Mouse (Mus musculus) adrenal gland, postnatal 25 days (tissue): ENCODE measurements at regions not wholly inside any gene's neighbourhood (a gene's known extent, or its start where the extent isn't known, plus 50 kb on each side); places are given as distances from the start of the nearest gene placed in this dataset.
A peak's percentile ranks its signal among the peaks of the same experiment; 100 is the strongest.

Source experiments
- DNase-seq: peaks from one replicate; pipeline ENCODE4 v3.0.0; 2021; ENCODE audit warnings: mixed read lengths

- no peak for DNase-seq
Measured at GRCm38 (mm10) chr2:128491217-128491877, 99.7 kb upstream of the Spdye4c start.

- no peak for DNase-seq
Measured at GRCm38 (mm10) chr2:128493871-128494270, 97.1 kb upstream of the Spdye4c start.

GRCm38 (mm10) chr2:128497891-128498290 lies 93.1 kb upstream of the Spdye4c start:
- DNase-seq = no peak

GRCm38 (mm10) chr2:128498611-128499010 lies 92.4 kb upstream of the Spdye4c start:
- no peak for DNase-seq

GRCm38 (mm10) chr2:128499575-128500184 lies 91.3 kb upstream of the Spdye4c start:
- no peak for DNase-seq

GRCm38 (mm10) chr2:128502676-128503075 lies 88.3 kb upstream of the Spdye4c start:
- DNase-seq = no peak

GRCm38 (mm10) chr2:128503136-128503935 lies 87.7 kb upstream of the Spdye4c start:
- peak; percentile 11 for DNase-seq

- no peak for DNase-seq
Measured at GRCm38 (mm10) chr2:128507591-128508243, 83.3 kb upstream of the Spdye4c start.

GRCm38 (mm10) chr2:128508244-128508605 lies 82.8 kb upstream of the Spdye4c start:
- no peak for DNase-seq

- DNase-seq = no peak
Measured at GRCm38 (mm10) chr2:128511291-128511690, 79.7 kb upstream of the Spdye4c start.

- no peak for DNase-seq
Measured at GRCm38 (mm10) chr2:128512852-128513251, 78.2 kb upstream of the Spdye4c start.

- DNase-seq = no peak
Measured at GRCm38 (mm10) chr2:128514463-128515290, 76.3 kb upstream of the Spdye4c start.

- DNase-seq = no peak
Measured at GRCm38 (mm10) chr2:128515701-128516100, 75.3 kb upstream of the Spdye4c start.

GRCm38 (mm10) chr2:128516694-128517093 lies 74.3 kb upstream of the Spdye4c start:
- DNase-seq = no peak

GRCm38 (mm10) chr2:128518142-128518541 lies 72.9 kb upstream of the Spdye4c start:
- no peak for DNase-seq

- DNase-seq = no peak
Measured at GRCm38 (mm10) chr2:128521701-128522443, 69.1 kb upstream of the Spdye4c start.

GRCm38 (mm10) chr2:128523425-128524108 lies 67.4 kb upstream of the Spdye4c start:
- no peak for DNase-seq

GRCm38 (mm10) chr2:128526100-128526499 lies 64.9 kb upstream of the Spdye4c start:
- DNase-seq = no peak

- DNase-seq = no peak
Measured at GRCm38 (mm10) chr2:128526883-128527344, 64.1 kb upstream of the Spdye4c start.

GRCm38 (mm10) chr2:128536294-128536693 lies 54.7 kb upstream of the Spdye4c start:
- DNase-seq = no peak
